In the genomic region with DNA sequence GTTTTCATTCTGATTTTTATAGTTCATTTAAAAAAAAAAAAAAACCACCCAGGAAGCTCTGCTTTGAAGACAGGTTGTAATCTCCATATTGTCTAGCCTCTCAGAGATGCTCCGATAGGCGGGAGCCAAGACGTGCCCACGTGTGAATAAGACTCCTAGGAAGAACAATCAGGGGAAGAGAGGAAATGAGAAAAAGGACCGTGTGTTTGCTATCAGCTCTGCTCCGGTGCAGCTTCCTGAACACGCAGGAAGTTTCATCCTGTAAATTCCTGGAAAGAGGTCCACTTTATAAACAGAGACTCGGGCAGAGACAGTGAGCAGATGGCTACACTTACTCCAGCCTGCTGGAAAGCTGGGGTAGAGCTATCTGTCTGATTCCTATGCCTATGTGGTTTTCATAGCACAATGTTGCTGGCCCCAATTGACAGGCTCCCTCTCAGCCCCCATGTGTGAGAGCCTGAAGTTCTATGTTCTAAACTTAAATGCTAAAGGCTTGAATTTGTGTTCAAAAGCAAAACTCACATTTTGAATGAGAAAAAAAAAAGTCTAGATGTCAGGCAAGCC, we compare ENCODE assay signal across 20 mouse cellular contexts.
DNase-seq lines count a peak whose midpoint lies in the region; ATAC-seq and TF ChIP-seq lines count a peak whose summit lies in the region.
"Had no signal": no experiment of that assay in that cellular context is flagged by ENCODE, and none has a peak within 500 bp of the region (broad histone marks: within the 10 kb centered on the region; RNA-seq: fewer than 3 reads in every experiment).

No protein-coding gene starts in this region.

- H3K36me3 ChIP-seq in forebrain, postnatal 0 days (ENCODE audit: insufficient read depth): no peaks in the 10 kb centered on the region
- no peaks in the 10 kb centered on the region for H3K36me3 ChIP-seq in forebrain, embryonic 10.5 days (replicated peaks)
- H3K36me3 ChIP-seq in heart, embryonic 14.5 days (ENCODE audit: control insufficient read depth, insufficient read depth, low read length): no peaks in the 10 kb centered on the region
- H3K36me3 ChIP-seq in lung, postnatal 0 days (ENCODE audit: insufficient read depth, low read length): no peaks in the 10 kb centered on the region
- H3K36me3 ChIP-seq in hindbrain, embryonic 12.5 days: no peaks in the 10 kb centered on the region
- H3K36me3 ChIP-seq: embryonic facial prominence, embryonic 15.5 days; G1E; hindbrain, embryonic 15.5 days; limb, embryonic 15.5 days; neural tube, embryonic 12.5 days had no signal

- H3K9me3 ChIP-seq in forebrain, postnatal 0 days (ENCODE audit: low read length): no peaks in the 10 kb centered on the region
- no peaks in the 10 kb centered on the region for H3K9me3 ChIP-seq in forebrain, embryonic 10.5 days
- peaks cover 14% of the 10 kb centered on the region for H3K9me3 ChIP-seq in heart, embryonic 14.5 days (ENCODE audit: control insufficient read depth, low read length)
- H3K9me3 ChIP-seq in lung, postnatal 0 days (ENCODE audit: low read length): no peaks in the 10 kb centered on the region; the same call in 1 of the 2 replicates
- H3K9me3 ChIP-seq in hindbrain, embryonic 12.5 days (replicated peaks): no peaks in the 10 kb centered on the region
- H3K9me3 ChIP-seq: embryonic facial prominence, embryonic 15.5 days; hindbrain, embryonic 15.5 days; limb, embryonic 15.5 days; neural tube, embryonic 12.5 days had no signal

- no peak overlapping the region for H3K9ac ChIP-seq in forebrain, postnatal 0 days
- no peak overlapping the region for H3K9ac ChIP-seq in heart, embryonic 14.5 days (ENCODE audit: low read length)
- no peak overlapping the region for H3K9ac ChIP-seq in lung, postnatal 0 days (replicated peaks; ENCODE audit: low read depth)
- H3K9ac ChIP-seq in hindbrain, embryonic 12.5 days: no peak overlapping the region
- H3K9ac ChIP-seq: embryonic facial prominence, embryonic 15.5 days; hindbrain, embryonic 15.5 days; limb, embryonic 15.5 days; neural tube, embryonic 12.5 days had no signal

- intact Hi-C loops in heart, postnatal 10 days (cut with DNase I): loop anchor here (2.0 kb wide), 2 partner anchors 34 to 44 kb away; no protein-coding TSS in a partner anchor

- no peaks in the 10 kb centered on the region for H3K4me1 ChIP-seq in forebrain, postnatal 0 days (ENCODE audit: insufficient read depth)
- no peaks in the 10 kb centered on the region for H3K4me1 ChIP-seq in forebrain, embryonic 10.5 days
- H3K4me1 ChIP-seq in heart, embryonic 14.5 days (ENCODE audit: control insufficient read depth in 2 of 2, insufficient read depth in 2 of 2, low read length in 2 of 2): no peaks in the 10 kb centered on the region
- H3K4me1 ChIP-seq in lung, postnatal 0 days (ENCODE audit: insufficient read depth, low read depth, low read length): no peaks in the 10 kb centered on the region
- no peaks in the 10 kb centered on the region for H3K4me1 ChIP-seq in hindbrain, embryonic 12.5 days
- H3K4me1 ChIP-seq: embryonic facial prominence, embryonic 15.5 days; hindbrain, embryonic 15.5 days; limb, embryonic 15.5 days; neural tube, embryonic 12.5 days had no signal

- H3K4me3 ChIP-seq in forebrain, postnatal 0 days (ENCODE audit: low read depth, low read length): no peak overlapping the region
- H3K4me3 ChIP-seq in forebrain, embryonic 10.5 days: no peak overlapping the region
- H3K4me3 ChIP-seq in heart, embryonic 14.5 days (ENCODE audit: control insufficient read depth in 1 of 2, insufficient read depth in 1 of 2, low read depth in 1 of 2, low read length in 2 of 2): no peak overlapping the region
- no peak overlapping the region for H3K4me3 ChIP-seq in lung, postnatal 0 days (ENCODE audit: low read depth, low read length)
- H3K4me3 ChIP-seq in hindbrain, embryonic 12.5 days: no peak overlapping the region
- H3K4me3 ChIP-seq: embryonic facial prominence, embryonic 15.5 days; hindbrain, embryonic 15.5 days; limb, embryonic 15.5 days; neural tube, embryonic 12.5 days had no signal

- TF ChIP-seq CTCF in forebrain, postnatal 0 days (IDR thresholded peaks at IDR 0.05; ENCODE audit: low read depth): no peak
- no peak for TF ChIP-seq CTCF in lung, postnatal 0 days (IDR thresholded peaks at IDR 0.05)

- no peak overlapping the region for H3K27ac ChIP-seq in forebrain, postnatal 0 days (ENCODE audit: low read depth, low read length)
- H3K27ac ChIP-seq in forebrain, embryonic 10.5 days: no peak overlapping the region
- H3K27ac ChIP-seq in heart, embryonic 14.5 days (replicated peaks in 1 of 2; ENCODE audit: control insufficient read depth in 1 of 2, insufficient read depth in 1 of 2, low read depth in 2 of 2, low read length in 2 of 2): peak overlapping the region; percentile 1 to 25; a peak in 1 of 4 replicates
- H3K27ac ChIP-seq in lung, postnatal 0 days (ENCODE audit: low read length): peak overlapping the region; percentile 32; the same call in 1 of the 2 replicates
- H3K27ac ChIP-seq in hindbrain, embryonic 12.5 days: no peak overlapping the region
- H3K27ac ChIP-seq: embryonic facial prominence, embryonic 15.5 days; hindbrain, embryonic 15.5 days; limb, embryonic 15.5 days; neural tube, embryonic 12.5 days had no signal

- WGBS in forebrain, postnatal 0 days: 65% methylated on average over 8 of the region's 8 CpGs
- WGBS in forebrain, embryonic 10.5 days: 87% methylated on average over 8 of the region's 8 CpGs
- 66% methylated on average over 8 of the region's 8 CpGs for WGBS in heart, embryonic 14.5 days
- 36% methylated on average over 8 of the region's 8 CpGs for WGBS in lung, postnatal 0 days
- WGBS in hindbrain, embryonic 12.5 days: 82% methylated on average over 8 of the region's 8 CpGs

- no peaks in the 10 kb centered on the region for H3K27me3 ChIP-seq in forebrain, postnatal 0 days (ENCODE audit: insufficient read depth, low read length)
- H3K27me3 ChIP-seq in forebrain, embryonic 10.5 days (ENCODE audit: poor library complexity, severe bottlenecking): no peaks in the 10 kb centered on the region
- no peaks in the 10 kb centered on the region for H3K27me3 ChIP-seq in heart, embryonic 14.5 days (ENCODE audit: control insufficient read depth, insufficient read depth, low read length)
- H3K27me3 ChIP-seq in lung, postnatal 0 days (replicated peaks; ENCODE audit: insufficient read depth, low read length): no peaks in the 10 kb centered on the region
- no peaks in the 10 kb centered on the region for H3K27me3 ChIP-seq in hindbrain, embryonic 12.5 days
- H3K27me3 ChIP-seq: embryonic facial prominence, embryonic 15.5 days; hindbrain, embryonic 15.5 days; limb, embryonic 15.5 days; neural tube, embryonic 12.5 days had no signal

- peak; percentile 22 for DNase-seq in forebrain, postnatal 0 days
- DNase-seq in forebrain, embryonic 10.5 days (ENCODE audit: extremely low spot score, low spot score): no peak
- DNase-seq in heart, postnatal 10 days: no peak
- peak; percentile 27 for DNase-seq in brain, adult 2 months (ENCODE audit: low read depth, low spot score)
- peak; percentile 63 for DNase-seq in lung, postnatal 0 days (ENCODE audit: low spot score)
- no peak for DNase-seq in spleen, postnatal 10 days (ENCODE audit: low spot score in 2 of 2)
- DNase-seq: adrenal gland, postnatal 36 days; cerebellum, postnatal 10 days; embryo, embryonic 11 days; layer of hippocampus, adult 9-11 months; thymus, postnatal 25 days had no signal

- no peak overlapping the region for H3K4me2 ChIP-seq in forebrain, postnatal 0 days (ENCODE audit: low read depth)
- H3K4me2 ChIP-seq in heart, embryonic 14.5 days (ENCODE audit: low read length): no peak overlapping the region
- H3K4me2 ChIP-seq in lung, postnatal 0 days (replicated peaks; ENCODE audit: low read depth, low read length): no peak overlapping the region
- H3K4me2 ChIP-seq in hindbrain, embryonic 12.5 days (replicated peaks): no peak overlapping the region
- H3K4me2 ChIP-seq: embryonic facial prominence, embryonic 15.5 days; hindbrain, embryonic 15.5 days; limb, embryonic 15.5 days; neural tube, embryonic 12.5 days had no signal

- peak; percentile 56 for ATAC-seq in forebrain, postnatal 0 days
- no peak for ATAC-seq in heart, embryonic 14.5 days (ENCODE audit: insufficient number of reproducible peaks, insufficient read depth, low FRiP score, low read depth)
- ATAC-seq in lung, postnatal 0 days: peak; percentile 83
- ATAC-seq in hindbrain, embryonic 12.5 days (ENCODE audit: low FRiP score): no peak
- ATAC-seq: CD4-positive, CD25-positive, alpha-beta regulatory T cell, adult 4 months; intestine, embryonic 16.5 days had no signal

- TF ChIP-seq EP300 in lung, postnatal 0 days (IDR thresholded peaks at IDR 0.05): peak; percentile 96

Comparison
In these comparisons a context has a peak if more than half of its experiments do, and no peak if none do; other contexts are left out.
1. DNase-seq: peak in forebrain, postnatal 0 days (single experiment), brain, adult 2 months (single experiment) and lung, postnatal 0 days (single experiment); none in forebrain, embryonic 10.5 days (single experiment), heart, postnatal 10 days (0 of 2) and spleen, postnatal 10 days (0 of 2).
2. ATAC-seq: peak in forebrain, postnatal 0 days (single experiment) and lung, postnatal 0 days (single experiment); none in heart, embryonic 14.5 days (single experiment) and hindbrain, embryonic 12.5 days (single experiment).
3. H3K27ac ChIP-seq: peak in heart, embryonic 14.5 days (2 of 2) and lung, postnatal 0 days (single experiment); none in forebrain, postnatal 0 days (single experiment), forebrain, embryonic 10.5 days (single experiment) and hindbrain, embryonic 12.5 days (single experiment).